Mouse (Mus musculus) heart, postnatal 0 days (tissue): ENCODE results near the gene Kcnmb2. TPM values are rescaled to one million over a fixed set of nuclear protein-coding genes. Genes with fewer than 3 reads are reported as not detected.
A peak's percentile ranks its signal among the peaks of the same experiment; 100 is the strongest.

ENCODE experiments used
- ATAC-seq: fragments of 200-750 bp; cut with Nextera tagmentation; 2 replicates; pipeline ENCODE4 v1.8.0; 2017; ENCODE audit warnings: low read depth, moderate number of reproducible peaks, moderate library complexity; ENCODE audit not compliant: insufficient read depth
- DNase-seq: peaks from one replicate; pipeline ENCODE4 v3.0.0-alpha.2; 2016; ENCODE audit warnings: low spot score
- H3K27ac ChIP-seq: fragments of 300-500 bp; sonication (generic); 2 replicates; pipeline ENCODE4 v1.5.1; 2014; ENCODE audit warnings: low read depth, mild to moderate bottlenecking
- H3K27me3 ChIP-seq: fragments of 300-500 bp; sonication (generic); 2 replicates; pipeline ENCODE4 v1.6.1; 2014; ENCODE audit warnings: low read length, mixed read lengths; ENCODE audit not compliant: control insufficient read depth, insufficient read depth
- H3K36me3 ChIP-seq: fragments of 300-500 bp; sonication (generic); replicated peaks from 2 replicates; pipeline ENCODE4 v1.6.1; 2014; ENCODE audit warnings: low read length, mixed read lengths; ENCODE audit not compliant: control insufficient read depth, insufficient read depth
- H3K4me1 ChIP-seq: fragments of 300-500 bp; sonication (generic); 2 replicates; pipeline ENCODE4 v1.6.1; 2014; ENCODE audit warnings: antibody characterized with exemption; ENCODE audit not compliant: control insufficient read depth, insufficient read depth
- H3K4me2 ChIP-seq: fragments of 300-500 bp; sonication (generic); 2 replicates; pipeline ENCODE4 v1.6.1; 2014; ENCODE audit warnings: low read depth, mild to moderate bottlenecking, low read length, moderate library complexity
- H3K4me3 ChIP-seq: fragments of 300-500 bp; sonication (generic); 2 replicates; pipeline ENCODE4 v1.5.1; 2014; ENCODE audit warnings: low read depth, low read length
- H3K9ac ChIP-seq: fragments of 300-500 bp; sonication (generic); replicated peaks from 2 replicates; pipeline ENCODE4 v1.6.1; 2014; ENCODE audit warnings: low read depth, low read length, mixed read lengths
- H3K9me3 ChIP-seq: fragments of 300-500 bp; sonication (generic); replicated peaks from 2 replicates; pipeline ENCODE4 v1.6.1; 2016; ENCODE audit warnings: low read length; ENCODE audit not compliant: control insufficient read depth
- CTCF ChIP-seq: IDR thresholded peaks from 2 replicates; pipeline ENCODE4 v1.5.1; 2016; ENCODE audit warnings: antibody characterized with exemption, control low read depth, low read depth
- EP300 ChIP-seq: IDR thresholded peaks from 2 replicates; pipeline ENCODE4 v1.6.1; 2016; ENCODE audit warnings: antibody characterized with exemption, low read depth
- WGBS: fragments of 180-500 bp; shearing (Covaris S2); extraction: QIAGEN DNeasy Blood & Tissue Kit; methylation state at CpG from one replicate; pipeline ENCODE4 v1.1.7; 2014; 5-methylcytosine and 5-hydroxymethylcytosine counted together
- polyA plus RNA-seq: library from polyadenylated mRNA; unstranded; fragments of >200 nt; fragmentation: Nextera tagmentation; extraction: Ambion mirVana; gene quantifications from 2 replicates; pipeline ENCODE4 v1.2.1, GENCODE M21; 2015
- total RNA-seq: library from RNA; depleted of rRNA; stranded (reverse); fragments of >200 nt; gene quantifications from 2 replicates; pipeline ENCODE4 v1.2.3, GENCODE M21; 2014; ENCODE audit warnings: low replicate concordance

The Kcnmb2 gene
- total and polyA plus RNA-seq, 2 experiments from 2014 or later, result 0.14 TPM; not detected in 1

DNA sequence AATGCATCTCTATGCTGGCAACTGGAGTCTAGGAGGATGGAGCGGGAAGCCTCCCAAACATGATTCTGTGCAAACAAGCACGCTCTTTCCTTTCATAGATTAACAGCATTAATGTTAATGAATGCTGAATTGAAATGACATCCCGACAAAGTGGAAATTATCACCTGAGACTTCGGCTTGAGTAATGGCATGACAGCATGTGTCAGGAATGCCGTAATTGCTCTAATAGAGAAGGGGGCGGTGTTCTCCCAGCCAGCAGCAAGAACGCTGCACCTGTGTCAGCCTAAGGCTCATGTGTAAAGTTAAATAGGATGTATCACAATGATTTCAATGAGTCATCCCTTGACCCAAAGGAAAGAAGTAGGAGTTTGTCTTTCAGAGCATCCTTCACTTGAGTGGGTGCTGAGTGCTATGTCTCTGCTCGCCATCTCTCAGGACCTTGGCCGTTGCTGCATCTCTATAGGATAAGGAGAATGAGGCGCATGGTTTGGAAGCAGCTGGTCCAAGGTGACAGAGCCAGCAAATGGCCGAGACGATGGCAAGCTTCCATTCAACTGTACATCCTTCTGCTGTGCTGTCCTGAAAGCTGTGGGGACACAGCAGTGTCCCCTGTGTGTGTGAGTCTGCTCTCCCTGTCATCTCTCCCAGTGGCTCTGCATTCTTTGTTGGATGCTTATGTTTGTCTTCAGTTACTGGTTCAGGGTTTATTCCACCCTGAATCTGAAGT, 110.1 kb downstream of the Kcnmb2 start:
- no peak for ATAC-seq
- no peak for TF ChIP-seq EP300
- no peak for TF ChIP-seq CTCF
- H3K9ac ChIP-seq, result no peak overlapping the region
- H3K9me3 ChIP-seq, result no peaks in the 10 kb centered on the region
- 77% methylated on average over 12 of the region's 12 CpGs for WGBS
- no peak overlapping the region for H3K4me2 ChIP-seq
- H3K27ac ChIP-seq, result no peak overlapping the region
- DNase-seq, result no peak
- H3K4me1 ChIP-seq, result no peaks in the 10 kb centered on the region
- H3K4me3 ChIP-seq, result no peak overlapping the region
- no peaks in the 10 kb centered on the region for H3K27me3 ChIP-seq
- H3K36me3 ChIP-seq, result no peaks in the 10 kb centered on the region

DNA sequence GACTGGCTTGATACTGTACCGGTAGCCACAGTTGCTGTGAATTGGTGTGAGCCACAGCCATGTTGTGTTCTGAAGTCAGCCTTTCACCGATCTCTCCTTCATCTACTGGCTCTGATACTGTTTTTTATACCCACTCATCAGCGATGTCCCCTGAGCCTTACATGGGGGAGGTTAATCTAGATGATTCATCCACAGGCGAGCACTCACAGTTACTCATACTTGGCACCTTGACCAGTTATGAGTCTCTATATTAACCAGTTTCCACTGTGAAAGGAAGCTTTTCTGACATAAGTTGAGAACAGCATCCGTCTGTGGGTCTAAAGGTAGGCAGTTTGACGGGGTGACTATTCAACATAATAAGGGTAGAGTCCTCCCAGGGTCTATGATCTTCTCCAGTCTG, 118.7 kb downstream of the Kcnmb2 start:
- no peak for DNase-seq
- Histone ChIP-seq H3K4me1 (no peaks in the 10 kb centered on the region), H3K4me3 (no peak overlapping the region), H3K9ac (no peak overlapping the region), H3K4me2 (no peak overlapping the region), H3K27me3 (no peaks in the 10 kb centered on the region), H3K9me3 (no peaks in the 10 kb centered on the region), H3K27ac (no peak overlapping the region), H3K36me3 (no peaks in the 10 kb centered on the region)
- ATAC-seq, result no peak
- TF ChIP-seq EP300 (no peak), CTCF (no peak)
- WGBS, result 79% methylated on average over 6 of the region's 6 CpGs

DNA sequence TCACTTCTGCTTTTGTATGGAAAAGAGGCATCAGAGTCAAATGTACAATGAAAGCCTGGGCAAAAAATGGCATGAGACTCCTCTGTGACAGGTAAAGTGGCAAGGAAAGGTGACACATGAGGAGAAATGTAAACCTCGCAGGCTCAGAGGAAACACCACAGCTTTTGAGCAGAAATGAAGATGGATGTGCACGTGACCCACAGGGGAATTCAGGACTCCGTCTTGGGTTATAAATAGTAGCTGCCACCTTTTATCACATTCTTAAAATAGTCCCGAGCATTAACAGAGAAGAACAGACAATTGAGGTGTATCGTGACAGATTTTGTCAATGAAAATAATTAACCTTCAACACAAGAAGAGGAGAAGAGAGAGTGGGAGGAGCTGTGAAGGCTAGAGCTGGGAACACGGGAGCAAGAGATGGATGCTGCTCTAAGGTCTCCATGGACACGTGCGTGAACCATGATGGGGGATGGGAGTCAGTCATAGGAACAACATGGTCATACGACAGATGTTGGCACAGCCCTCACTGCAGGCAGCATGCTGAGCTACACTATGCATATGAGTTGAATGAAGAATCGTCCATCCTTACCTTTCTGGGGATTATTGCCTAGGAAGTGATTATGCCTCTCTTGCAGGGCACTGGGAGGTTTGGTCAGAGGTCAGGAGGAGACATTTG, 127.2 kb downstream of the Kcnmb2 start:
- Histone ChIP-seq H3K27ac (no peak overlapping the region), H3K36me3 (no peaks in the 10 kb centered on the region), H3K4me1 (peaks cover 7% of the 10 kb centered on the region), H3K27me3 (no peaks in the 10 kb centered on the region), H3K4me3 (no peak overlapping the region), H3K9ac (no peak overlapping the region), H3K4me2 (0 out of 2 replicates have a peak overlapping the region, but pooled peaks have one; percentile 26), H3K9me3 (no peaks in the 10 kb centered on the region)
- 27% methylated on average over 10 of the region's 10 CpGs for WGBS
- peak; percentile 66 for ATAC-seq
- no peak for TF ChIP-seq CTCF
- no peak for TF ChIP-seq EP300
- peak; percentile 26 for DNase-seq

DNA sequence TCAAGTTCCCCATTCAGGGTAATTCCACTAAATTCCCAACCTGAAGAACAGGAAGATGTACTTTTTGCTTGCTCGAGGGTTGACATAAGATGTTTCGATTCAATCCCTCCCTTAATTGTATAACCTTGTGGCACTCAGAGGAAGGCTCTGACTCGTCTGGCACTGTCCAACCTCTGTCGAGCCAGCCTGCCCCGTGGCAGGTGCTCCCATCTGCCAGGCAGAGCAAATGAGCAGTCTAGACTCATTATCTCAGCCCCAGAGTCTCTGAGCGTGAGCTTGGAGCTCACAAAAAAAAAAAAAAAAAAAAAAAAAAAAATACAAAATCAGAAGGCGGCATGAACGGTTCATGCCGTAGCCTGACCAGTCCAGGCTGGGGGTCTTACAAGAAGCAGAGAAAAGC, 130.1 kb downstream of the Kcnmb2 start:
- Histone ChIP-seq H3K4me3 (no peak overlapping the region), H3K4me1 (peaks cover 7% of the 10 kb centered on the region), H3K36me3 (no peaks in the 10 kb centered on the region), H3K4me2 (no peak overlapping the region), H3K9ac (no peak overlapping the region), H3K27ac (no peak overlapping the region), H3K27me3 (no peaks in the 10 kb centered on the region), H3K9me3 (no peaks in the 10 kb centered on the region)
- no peak for TF ChIP-seq CTCF
- no peak for TF ChIP-seq EP300
- WGBS, result 69% methylated on average over 9 of the region's 9 CpGs
- ATAC-seq, result no peak
- no peak for DNase-seq

DNA sequence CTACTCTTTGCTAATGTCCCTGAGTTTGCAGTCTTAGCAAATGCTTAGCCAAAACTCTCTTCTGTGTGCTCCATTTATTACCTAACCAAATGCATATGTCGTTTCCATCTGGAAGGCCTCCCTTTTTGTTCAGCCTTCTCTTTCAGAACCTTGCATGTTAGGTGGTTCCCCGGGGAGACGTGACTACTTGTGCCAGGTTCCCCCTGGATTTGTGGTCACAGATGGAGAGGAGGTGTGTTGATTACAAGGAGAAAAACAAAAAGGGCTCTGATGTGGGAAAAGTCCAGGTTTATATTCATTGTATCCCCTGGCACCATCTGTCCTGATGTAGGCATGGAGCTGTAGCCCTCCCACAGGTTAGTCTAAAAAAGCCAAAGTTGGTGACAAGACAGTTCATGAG, 141.5 kb downstream of the Kcnmb2 start:
- Histone ChIP-seq H3K4me1 (no peaks in the 10 kb centered on the region), H3K27ac (no peak overlapping the region), H3K9ac (no peak overlapping the region), H3K4me2 (no peak overlapping the region), H3K4me3 (no peak overlapping the region), H3K27me3 (no peaks in the 10 kb centered on the region), H3K36me3 (no peaks in the 10 kb centered on the region), H3K9me3 (no peaks in the 10 kb centered on the region)
- ATAC-seq (no peak), DNase-seq (no peak)
- 74% methylated on average over 3 of the region's 3 CpGs for WGBS
- no peak for TF ChIP-seq CTCF
